ENCODE assay signal across 16 mouse cellular contexts in genomic region chr19:53447754-53448153, GRCm38 (mm10). TPM values are rescaled to one million over a fixed set of nuclear protein-coding genes. Genes with fewer than 3 reads are reported as not detected.
DNase-seq lines count a peak whose midpoint lies in the region; ATAC-seq and TF ChIP-seq lines count a peak whose summit lies in the region.
"Had no signal": no experiment of that assay in that cellular context is flagged by ENCODE, and none has a peak within 500 bp of the region (broad histone marks: within the 10 kb centered on the region; RNA-seq: fewer than 3 reads in every experiment).

No protein-coding gene starts in this region.

- H3K4me1 ChIP-seq in intestine, postnatal 0 days (replicated peaks; ENCODE audit: control insufficient read depth, insufficient read depth, low read length), result peaks cover 36% of the 10 kb centered on the region
- peaks cover 43% of the 10 kb centered on the region for H3K4me1 ChIP-seq in intestine, embryonic 16.5 days (ENCODE audit: control insufficient read depth, insufficient read depth, low read length)
- peaks cover 32% of the 10 kb centered on the region for H3K4me1 ChIP-seq in lung, embryonic 14.5 days (ENCODE audit: insufficient read depth)
- peaks cover 49% of the 10 kb centered on the region for H3K4me1 ChIP-seq in stomach, embryonic 16.5 days (ENCODE audit: control insufficient read depth, insufficient read depth, low read length)
- H3K4me1 ChIP-seq in heart, embryonic 10.5 days, result peaks cover 38% of the 10 kb centered on the region

- WGBS in intestine, postnatal 0 days, result 60% methylated on average over 6 of the region's 6 CpGs
- WGBS in intestine, embryonic 16.5 days, result 55% methylated on average over 6 of the region's 6 CpGs
- WGBS in lung, embryonic 14.5 days, result 49% methylated on average over 6 of the region's 6 CpGs
- 54% methylated on average over 6 of the region's 6 CpGs for WGBS in stomach, embryonic 16.5 days
- 79% methylated on average over 6 of the region's 6 CpGs for WGBS in heart, embryonic 10.5 days

- no peak overlapping the region for H3K9ac ChIP-seq in intestine, postnatal 0 days (ENCODE audit: low read depth, low read length)
- no peak overlapping the region for H3K9ac ChIP-seq in intestine, embryonic 16.5 days (ENCODE audit: low read depth, low read length)
- H3K9ac ChIP-seq in lung, embryonic 14.5 days, result no peak overlapping the region
- no peak overlapping the region for H3K9ac ChIP-seq in stomach, embryonic 16.5 days (ENCODE audit: low read length)
- H3K9ac ChIP-seq: heart, embryonic 13.5 days; neural tube, embryonic 12.5 days had no signal

- 0 out of 2 replicates have a peak overlapping the region, but pooled peaks have one; percentile 28 for H3K27ac ChIP-seq in intestine, postnatal 0 days (ENCODE audit: low read depth, low read length)
- no peak overlapping the region for H3K27ac ChIP-seq in intestine, embryonic 16.5 days (ENCODE audit: low read length)
- no peak overlapping the region for H3K27ac ChIP-seq in lung, embryonic 14.5 days (ENCODE audit: low read depth)
- peak overlapping the region; percentile 33; the same call in 1 of the 2 replicates for H3K27ac ChIP-seq in stomach, embryonic 16.5 days (ENCODE audit: low read length)
- no peak overlapping the region for H3K27ac ChIP-seq in heart, embryonic 10.5 days
- H3K27ac ChIP-seq: heart, embryonic 13.5 days; layer of hippocampus, adult 2 months; neural tube, embryonic 12.5 days had no signal

- no peak for TF ChIP-seq CTCF in intestine, postnatal 0 days (IDR thresholded peaks at IDR 0.05; ENCODE audit: low read depth)
- TF ChIP-seq CTCF in lung, embryonic 14.5 days (IDR thresholded peaks at IDR 0.05; ENCODE audit: low read depth), result no peak

- H3K27me3 ChIP-seq in intestine, postnatal 0 days (replicated peaks; ENCODE audit: control insufficient read depth, insufficient read depth, low read length), result no peaks in the 10 kb centered on the region
- no peaks in the 10 kb centered on the region for H3K27me3 ChIP-seq in intestine, embryonic 16.5 days (replicated peaks; ENCODE audit: control insufficient read depth, insufficient read depth, low read length)
- H3K27me3 ChIP-seq in lung, embryonic 14.5 days (ENCODE audit: insufficient read depth, low read length), result no peaks in the 10 kb centered on the region
- H3K27me3 ChIP-seq in stomach, embryonic 16.5 days (ENCODE audit: control insufficient read depth, insufficient read depth, low read length), result no peaks in the 10 kb centered on the region
- peaks cover 23% of the 10 kb centered on the region; the same call in 1 of the 2 replicates for H3K27me3 ChIP-seq in heart, embryonic 10.5 days (ENCODE audit: insufficient read depth, poor library complexity, severe bottlenecking)

- H3K36me3 ChIP-seq in intestine, postnatal 0 days (ENCODE audit: control insufficient read depth, insufficient read depth), result no peaks in the 10 kb centered on the region
- H3K36me3 ChIP-seq in intestine, embryonic 16.5 days (ENCODE audit: control insufficient read depth, insufficient read depth, low read length), result no peaks in the 10 kb centered on the region
- H3K36me3 ChIP-seq in lung, embryonic 14.5 days (ENCODE audit: insufficient read depth), result no peaks in the 10 kb centered on the region
- no peaks in the 10 kb centered on the region for H3K36me3 ChIP-seq in stomach, embryonic 16.5 days (ENCODE audit: control insufficient read depth, insufficient read depth, low read length)
- H3K36me3 ChIP-seq in heart, embryonic 10.5 days, result no peaks in the 10 kb centered on the region
- H3K36me3 ChIP-seq: heart, embryonic 13.5 days; neural tube, embryonic 12.5 days had no signal

- no peak for ATAC-seq in intestine, postnatal 0 days
- no peak for ATAC-seq in intestine, embryonic 16.5 days
- no peak for ATAC-seq in lung, embryonic 14.5 days (ENCODE audit: insufficient read depth)
- ATAC-seq in stomach, embryonic 16.5 days (ENCODE audit: insufficient read depth, low FRiP score), result no peak

- peak; percentile 60 for DNase-seq in lung, embryonic 14.5 days
- DNase-seq in lung, postnatal 14 days, result no peak
- DNase-seq in kidney, adult 9 months, result peak; percentile 69
- DNase-seq in heart, embryonic 10.5 days (ENCODE audit: low spot score), result no peak
- DNase-seq: cerebellum, adult 9-11 months; heart, postnatal 36 days; lung, adult 2 months; spleen, adult 18-20 months; thymus, postnatal 14 days had no signal

- H3K4me3 ChIP-seq in intestine, postnatal 0 days (ENCODE audit: low read depth, low read length), result no peak overlapping the region
- H3K4me3 ChIP-seq in intestine, embryonic 16.5 days (ENCODE audit: low read length), result no peak overlapping the region
- no peak overlapping the region for H3K4me3 ChIP-seq in lung, embryonic 14.5 days (ENCODE audit: low read depth, low read length)
- H3K4me3 ChIP-seq in stomach, embryonic 16.5 days (replicated peaks; ENCODE audit: low read length), result no peak overlapping the region
- H3K4me3 ChIP-seq in heart, embryonic 10.5 days, result no peak overlapping the region
- H3K4me3 ChIP-seq: heart, embryonic 13.5 days; layer of hippocampus, adult 2 months; neural tube, embryonic 12.5 days had no signal

- H3K4me2 ChIP-seq in intestine, postnatal 0 days (replicated peaks; ENCODE audit: low read depth), result no peak overlapping the region
- no peak overlapping the region for H3K4me2 ChIP-seq in intestine, embryonic 16.5 days (ENCODE audit: low read depth, low read length)
- H3K4me2 ChIP-seq in lung, embryonic 14.5 days, result no peak overlapping the region
- no peak overlapping the region for H3K4me2 ChIP-seq in stomach, embryonic 16.5 days (ENCODE audit: low read depth, low read length)
- H3K4me2 ChIP-seq: heart, embryonic 13.5 days; midbrain, embryonic 11.5 days; neural tube, embryonic 12.5 days had no signal

- no peaks in the 10 kb centered on the region for H3K9me3 ChIP-seq in intestine, postnatal 0 days (ENCODE audit: control insufficient read depth)
- no peaks in the 10 kb centered on the region for H3K9me3 ChIP-seq in intestine, embryonic 16.5 days (ENCODE audit: control insufficient read depth, low read length)
- H3K9me3 ChIP-seq in lung, embryonic 14.5 days (ENCODE audit: low read depth, low read length), result no peaks in the 10 kb centered on the region
- H3K9me3 ChIP-seq in stomach, embryonic 16.5 days (replicated peaks; ENCODE audit: control insufficient read depth, low read length), result no peaks in the 10 kb centered on the region
- H3K9me3 ChIP-seq in heart, embryonic 10.5 days, result no peaks in the 10 kb centered on the region
- H3K9me3 ChIP-seq: heart, embryonic 13.5 days; neural tube, embryonic 12.5 days had no signal

RNA-seq across cellular contexts. Expression of gene Smndc1, which starts 57.4 kb away (rescaled TPM):
- polyA plus RNA-seq in intestine, postnatal 0 days (2015; fragmentation: Nextera tagmentation; extraction: Ambion mirVana), result 36.2 and 36.3 TPM in 2 replicates
- 36.3 and 40.5 TPM in 2 replicates for polyA plus RNA-seq in intestine, embryonic 16.5 days (2015; fragmentation: Nextera tagmentation; extraction: Ambion mirVana)
- polyA plus RNA-seq in lung, embryonic 14.5 days (2014; fragmentation: Nextera tagmentation; extraction: Ambion mirVana), result 45.8 and 49.4 TPM in 2 replicates
- polyA plus RNA-seq in stomach, embryonic 16.5 days (2015; fragmentation: Nextera tagmentation; extraction: Ambion mirVana), result 33.0 and 35.9 TPM in 2 replicates
- polyA plus RNA-seq in heart, embryonic 10.5 days (2016; fragmentation: Nextera tagmentation; extraction: Ambion mirVana), result 27.6 and 31.7 TPM in 2 replicates

Comparison
In these comparisons a context has a peak if more than half of its experiments do, and no peak if none do; other contexts are left out.
1. H3K27ac ChIP-seq: peak in intestine, postnatal 0 days (single experiment) and stomach, embryonic 16.5 days (single experiment); none in intestine, embryonic 16.5 days (single experiment), lung, embryonic 14.5 days (single experiment) and heart, embryonic 10.5 days (single experiment).
2. DNase-seq: peak in lung, embryonic 14.5 days (single experiment) and kidney, adult 9 months (single experiment); none in lung, postnatal 14 days (single experiment) and heart, embryonic 10.5 days (single experiment).